Mouse (Mus musculus) Patski (cell line): Measurements from ENCODE around the gene Hist1h2aa. TPM values are rescaled to one million over a fixed set of nuclear protein-coding genes. Genes with fewer than 3 reads are reported as not detected.

ENCODE experiments used
- ATAC-seq: fragments of 100-300 bp; one replicate; pipeline ENCODE4 v1.8.0; 2021
- CTCF ChIA-PET: fragments of 350-600 bp; sonication (Branson Sonifier 250); formaldehyde crosslinking; loops from one replicate; lab custom pipeline; 2022; ENCODE audit warnings: inconsistent platforms; lab: Charles Lee
- POLR2A ChIA-PET: fragments of 350-600 bp; sonication (Branson Sonifier 250); formaldehyde crosslinking; loops from one replicate; lab custom pipeline; 2022; ENCODE audit warnings: antibody characterized with exemption, inconsistent platforms; lab: Charles Lee
- DNase-seq: peaks from one replicate; pipeline ENCODE4 v3.0.0-alpha.2; 2011; ENCODE audit warnings: low read depth, low spot score
- H3K27me3 ChIP-seq: fragments of 371-371 bp; one replicate; pipeline ENCODE4 v1.5.1; 2021
- CTCF ChIP-seq: fragments of 100-300 bp; IDR thresholded peaks from one replicate; pipeline ENCODE4 v1.5.1; 2021
- in situ Hi-C: fragments of 300-500 bp; cut with MboI; formaldehyde crosslinking; loops from 3 replicates; pipeline ENCODE4 v1.11.1; 2018; ENCODE audit warnings: low pct_unique_long_range_greater_than_20kb, mixed read lengths
- polyA plus RNA-seq: library from polyadenylated mRNA; unstranded; gene quantifications from one replicate; pipeline ENCODE4 v1.2.3, GENCODE M21; 2021

The Hist1h2aa gene
- polyA plus RNA-seq, 1 experiment from 2014 or later = not detected

DNA sequence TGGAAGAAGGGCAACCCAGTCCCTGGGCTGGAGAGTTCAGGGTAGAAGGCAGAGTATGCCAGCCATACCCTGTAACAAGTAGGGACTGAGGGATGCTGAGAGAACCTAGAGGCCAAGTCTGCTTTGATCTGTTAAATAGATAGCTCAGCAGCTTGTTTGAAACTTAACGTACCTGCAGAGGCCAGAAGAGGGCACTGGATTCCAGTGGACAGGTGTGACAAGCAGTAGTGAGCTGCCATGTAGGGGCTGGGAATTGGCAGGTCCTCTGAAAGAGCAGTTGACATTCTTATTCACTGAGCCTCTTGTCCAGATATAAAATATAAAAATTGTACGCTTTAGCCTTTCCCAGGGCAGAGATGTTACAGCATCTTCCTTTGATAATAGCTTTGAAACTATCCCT lies 8.6 kb downstream of the Hist1h2aa start:
- TF ChIP-seq CTCF = no peak
- in situ Hi-C loops = no loop called here
- POLR2A ChIA-PET = no interaction called here
- CTCF ChIA-PET = no interaction called here
- H3K27me3 ChIP-seq = peaks cover 5% of the 10 kb centered on the region
- ATAC-seq = no peak
- no peak for DNase-seq

GRCm38 (mm10) chr13:23946254-23946653 lies 12.0 kb downstream of the Hist1h2aa start:
- H3K27me3 ChIP-seq = peaks cover 5% of the 10 kb centered on the region
- ATAC-seq (no peak), DNase-seq (no peak)
- ChIA-PET CTCF (no interaction called here), POLR2A (no interaction called here)
- in situ Hi-C loops = no loop called here
- no peak for TF ChIP-seq CTCF

DNA sequence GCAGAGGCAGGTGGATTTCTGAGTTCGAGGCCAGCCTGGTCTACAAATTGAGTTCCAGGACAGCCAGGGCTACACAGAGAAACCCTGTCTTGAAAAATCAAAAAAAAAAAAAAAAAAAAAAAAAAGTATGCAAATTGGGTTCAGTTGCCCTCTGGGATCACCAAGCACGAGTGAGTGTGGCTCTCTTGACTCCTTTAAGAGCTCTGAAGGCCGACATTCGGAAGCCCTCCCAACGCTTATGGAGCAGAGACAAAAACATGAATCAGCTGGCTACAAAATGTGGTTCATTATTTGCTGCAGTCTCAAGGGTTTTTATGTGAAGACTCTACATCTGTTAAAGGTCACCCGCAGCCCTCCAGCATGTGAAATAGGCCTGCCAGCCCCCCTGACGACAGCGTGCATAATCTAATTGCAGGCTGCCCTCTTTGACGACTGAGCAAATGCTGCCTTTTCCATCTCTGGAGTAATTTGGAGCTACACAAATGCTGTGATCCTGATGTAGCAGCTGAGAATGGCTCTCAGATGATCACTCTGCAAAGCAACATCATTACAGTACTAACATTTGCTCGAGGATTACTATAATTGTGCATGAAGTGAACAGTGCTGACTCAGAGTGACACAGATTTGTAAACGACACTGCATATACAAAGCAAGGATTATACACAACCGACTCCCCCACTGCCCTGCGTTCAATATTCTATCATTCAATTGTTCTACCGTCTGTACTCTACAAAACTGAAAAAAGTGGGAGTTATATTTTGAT lies 15.4 kb downstream of the Hist1h2aa start:
- DNase-seq (no peak), ATAC-seq (no peak)
- ChIA-PET POLR2A (no interaction called here), CTCF (no interaction called here)
- no peak for TF ChIP-seq CTCF
- in situ Hi-C loops = loop anchor here (10.0 kb wide), 1 partner anchor 105 kb away; no protein-coding TSS in a partner anchor
- H3K27me3 ChIP-seq = peaks cover 5% of the 10 kb centered on the region

DNA sequence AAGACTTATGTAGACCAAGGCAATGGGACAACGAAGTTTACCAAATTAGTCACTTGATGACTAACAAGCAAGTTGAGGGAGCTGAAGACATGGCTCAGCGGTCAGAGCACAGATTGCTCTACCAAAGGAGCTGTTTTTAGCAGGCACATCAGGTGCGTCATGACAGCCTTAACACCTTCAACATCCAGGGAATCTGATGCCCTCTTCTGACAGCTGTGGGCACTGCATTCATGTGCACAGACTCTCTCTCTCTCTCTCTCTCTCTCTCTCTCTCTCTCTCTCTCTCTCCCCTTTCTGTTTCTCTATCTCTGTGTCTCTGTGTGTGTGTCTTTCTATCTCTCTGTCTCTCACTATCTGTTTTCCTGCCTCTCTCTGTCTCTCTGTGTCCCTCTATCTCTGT lies 16.7 kb downstream of the Hist1h2aa start:
- in situ Hi-C loops = loop anchor here (10.0 kb wide), 1 partner anchor 106 kb away; no protein-coding TSS in a partner anchor
- peaks cover 5% of the 10 kb centered on the region for H3K27me3 ChIP-seq
- POLR2A ChIA-PET = interaction anchor here (0.6 kb wide), 1 partner anchor 121 kb away, joined by 6 read pairs; no protein-coding TSS in a partner anchor
- TF ChIP-seq CTCF = peak; percentile 83
- ATAC-seq = peak; percentile 54
- CTCF ChIA-PET = interaction anchor here (0.6 to 1.2 kb wide), 3 partner anchors 9 to 118 kb away, joined by 3 to 4 read pairs (median 3); no protein-coding TSS in a partner anchor
- DNase-seq = peak; percentile 15

- in situ Hi-C loops = loop anchor here (10.0 kb wide), 1 partner anchor 115 kb away; no protein-coding TSS in a partner anchor
- POLR2A ChIA-PET = no interaction called here
- no peak for ATAC-seq
- CTCF ChIA-PET = interaction anchor here (0.9 to 1.3 kb wide), 4 partner anchors 9 to 360 kb away, joined by 3 read pairs; no protein-coding TSS in a partner anchor
- H3K27me3 ChIP-seq = no peaks in the 10 kb centered on the region
- TF ChIP-seq CTCF = no peak
- DNase-seq = no peak
These were observed 25.5 kb downstream of the Hist1h2aa start for GRCm38 (mm10) chr13:23959776-23960175.

GRCm38 (mm10) chr13:23964909-23965308 lies 30.6 kb downstream of the Hist1h2aa start:
- in situ Hi-C loops = no loop called here
- CTCF ChIA-PET = no interaction called here
- H3K27me3 ChIP-seq = peaks cover 2% of the 10 kb centered on the region
- POLR2A ChIA-PET = no interaction called here
- no peak for TF ChIP-seq CTCF
- ATAC-seq = no peak
- DNase-seq = no peak

GRCm38 (mm10) chr13:23971870-23972269 lies 37.6 kb downstream of the Hist1h2aa start:
- in situ Hi-C loops = no loop called here
- ChIA-PET CTCF (interaction anchor here (1.3 kb wide), 1 partner anchor 15 kb away, joined by 5 read pairs; no protein-coding TSS in a partner anchor), POLR2A (no interaction called here)
- ATAC-seq (no peak), DNase-seq (no peak)
- peaks cover 9% of the 10 kb centered on the region for H3K27me3 ChIP-seq
- no peak for TF ChIP-seq CTCF

GRCm38 (mm10) chr13:23972271-23972670 lies 38.0 kb downstream of the Hist1h2aa start:
- DNase-seq (no peak), ATAC-seq (no peak)
- in situ Hi-C loops = no loop called here
- peaks cover 9% of the 10 kb centered on the region for H3K27me3 ChIP-seq
- POLR2A ChIA-PET = no interaction called here
- CTCF ChIA-PET = interaction anchor here (1.3 kb wide), 1 partner anchor 15 kb away, joined by 5 read pairs; no protein-coding TSS in a partner anchor
- TF ChIP-seq CTCF = no peak

Other genes with a start within 250 kb of the Hist1h2aa start
- gene Hist1h1t, start 238.6 kb upstream of the Hist1h2aa start, polyA plus RNA-seq = 4.6 TPM
- 0.36 TPM for gene Hist1h4c, start 236.0 kb upstream of the Hist1h2aa start, polyA plus RNA-seq
- gene Hfe, start 223.6 kb upstream of the Hist1h2aa start, polyA plus RNA-seq = 5.8 TPM
- 245 TPM for gene Hist1h1c, start 195.7 kb upstream of the Hist1h2aa start, polyA plus RNA-seq
- gene Hist1h3c, start 188.9 kb upstream of the Hist1h2aa start, polyA plus RNA-seq = 0.73 TPM
- 0.41 TPM for gene Hist1h2bb, start 187.7 kb upstream of the Hist1h2aa start, polyA plus RNA-seq
- gene Hist1h2ab, start 183.3 kb upstream of the Hist1h2aa start, polyA plus RNA-seq = 0.40 TPM
- 0.65 TPM for gene Hist1h3b, start 182.2 kb upstream of the Hist1h2aa start, polyA plus RNA-seq
- 2.0 TPM for gene Hist1h4b, start 177.4 kb upstream of the Hist1h2aa start, polyA plus RNA-seq
- gene Hist1h4a, start 173.2 kb upstream of the Hist1h2aa start, polyA plus RNA-seq = 0.13 TPM
- 0.18 TPM for gene Hist1h3a, start 172.1 kb upstream of the Hist1h2aa start, polyA plus RNA-seq
- gene Hist1h1a, start 170.8 kb upstream of the Hist1h2aa start, polyA plus RNA-seq = 1.2 TPM
- not detected for gene Trim38, start 164.5 kb upstream of the Hist1h2aa start, polyA plus RNA-seq
- gene Slc17a2, start 127.5 kb upstream of the Hist1h2aa start, polyA plus RNA-seq = not detected
- gene Slc17a3, start 95.0 kb upstream of the Hist1h2aa start, polyA plus RNA-seq = 0.06 TPM
- 15.2 TPM for gene Slc17a1, start 66.7 kb upstream of the Hist1h2aa start, polyA plus RNA-seq
- 0.22 TPM for gene Slc17a4, start 19.5 kb upstream of the Hist1h2aa start, polyA plus RNA-seq
- gene Hist1h2ba, start 306 bp upstream of the Hist1h2aa start, polyA plus RNA-seq = not detected
- 0.21 TPM for gene Scgn, start 56.8 kb downstream of the Hist1h2aa start, polyA plus RNA-seq